Mouse (Mus musculus) heart, postnatal 0 days (tissue): ENCODE results near the gene Mrtfb.

ENCODE experiments used
- CTCF ChIP-seq: IDR thresholded peaks from 2 replicates; pipeline ENCODE4 v1.5.1; 2016; ENCODE audit warnings: antibody characterized with exemption, control low read depth, low read depth
- EP300 ChIP-seq: IDR thresholded peaks from 2 replicates; pipeline ENCODE4 v1.6.1; 2016; ENCODE audit warnings: antibody characterized with exemption, low read depth

GRCm38 (mm10) chr16:13429921-13430606 is 173.8 kb downstream of the Mrtfb start:
- TF ChIP-seq CTCF (no peak), EP300 (no peak)
